Mouse (Mus musculus) heart, embryonic 12.5 days (tissue): ENCODE measurements around the gene Mgat5b. TPM values are rescaled to one million over a fixed set of nuclear protein-coding genes. Genes with fewer than 3 reads are reported as not detected.

Experiments used
- ATAC-seq: fragments of 200-750 bp; cut with Nextera tagmentation; 2 replicates; pipeline ENCODE4 v1.8.0; 2017; ENCODE audit warnings: moderate TSS enrichment, moderate library complexity; ENCODE audit not compliant: insufficient number of reproducible peaks, low FRiP score
- H3K27ac ChIP-seq: fragments of 300-500 bp; sonication (generic); 2 replicates; pipeline ENCODE4 v1.5.1; 2016; ENCODE audit warnings: mild to moderate bottlenecking, moderate library complexity; ENCODE audit not compliant: poor library complexity, severe bottlenecking
- H3K27me3 ChIP-seq: fragments of 300-500 bp; sonication (generic); replicated peaks from 2 replicates; pipeline ENCODE4 v1.6.1; 2016; ENCODE audit warnings: mild to moderate bottlenecking, moderate library complexity
- H3K36me3 ChIP-seq: fragments of 300-500 bp; sonication (generic); 2 replicates; pipeline ENCODE4 v1.6.1; 2016; ENCODE audit warnings: mild to moderate bottlenecking, moderate library complexity
- H3K4me1 ChIP-seq: fragments of 300-500 bp; sonication (generic); replicated peaks from 2 replicates; pipeline ENCODE4 v1.6.1; 2016; ENCODE audit warnings: mild to moderate bottlenecking
- H3K4me2 ChIP-seq: fragments of 300-500 bp; sonication (generic); 2 replicates; pipeline ENCODE4 v1.6.1; 2016; ENCODE audit warnings: mild to moderate bottlenecking, moderate library complexity
- H3K4me3 ChIP-seq: fragments of 300-500 bp; sonication (generic); 2 replicates; pipeline ENCODE4 v1.5.1; 2016; ENCODE audit warnings: mild to moderate bottlenecking
- H3K9ac ChIP-seq: fragments of 300-500 bp; sonication (generic); 2 replicates; pipeline ENCODE4 v1.6.1; 2016; ENCODE audit warnings: mild to moderate bottlenecking, moderate library complexity
- H3K9me3 ChIP-seq: fragments of 300-500 bp; sonication (generic); replicated peaks from 2 replicates; pipeline ENCODE4 v1.6.1; 2016; ENCODE audit warnings: mild to moderate bottlenecking, moderate library complexity
- WGBS: fragments of 180-500 bp; shearing (Covaris S2); methylation state at CpG from one replicate; pipeline ENCODE4 v1.1.7; 2016; 5-methylcytosine and 5-hydroxymethylcytosine counted together
- polyA plus RNA-seq: library from polyadenylated mRNA; unstranded; fragments of >200 nt; fragmentation: Nextera tagmentation; extraction: Ambion mirVana; gene quantifications from 2 replicates; pipeline ENCODE4 v1.2.1, GENCODE M21; 2016

Mgat5b gene
- polyA plus RNA-seq: 0.75 and 0.85 TPM in 2 replicates

GRCm38 (mm10) chr11:116918323-116919185, at the start of gene Mgat5b:
Gene Mgat5b, plus strand, starts transcription at chr11:116918863.
- no peak within 1 kb of the TSS for H3K27ac ChIP-seq
- H3K9me3 ChIP-seq: no peaks in the 10 kb centered on the region
- peak within 1 kb of the TSS; percentile 98 for H3K4me2 ChIP-seq
- H3K9ac ChIP-seq: peak within 1 kb of the TSS; percentile 68
- peak; percentile 78 for ATAC-seq
- peaks cover 17% of the 10 kb centered on the region for H3K4me1 ChIP-seq
- whole genome bisulfite sequencing: 1% methylated on average over 79 of the region's 90 CpGs
- H3K27me3 ChIP-seq: peaks cover 89% of the 10 kb centered on the region
- peak within 1 kb of the TSS; percentile 62 for H3K4me3 ChIP-seq
- H3K36me3 ChIP-seq: no peaks in the 10 kb centered on the region

DNA sequence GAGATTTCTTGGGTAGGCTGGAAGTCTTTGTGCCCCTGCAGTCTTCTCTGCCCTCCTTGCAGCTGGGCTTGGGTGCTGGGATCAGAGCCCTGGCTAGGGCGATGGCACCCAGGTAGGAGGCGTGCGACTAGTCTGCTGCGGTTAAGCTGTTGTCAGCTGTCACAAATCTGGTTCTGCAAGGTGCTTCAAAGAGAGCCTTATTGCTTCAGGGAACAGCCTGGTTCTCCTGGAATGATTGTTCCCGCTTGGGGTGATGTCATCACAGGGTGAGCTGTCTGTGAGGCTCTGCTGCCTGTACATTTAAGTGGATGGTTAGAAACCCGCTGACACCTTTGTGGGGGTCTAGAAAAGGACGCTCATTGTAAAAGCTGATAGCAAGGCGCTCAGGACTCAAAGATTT, 49.4 kb upstream of the Mgat5b start:
- Histone ChIP-seq H3K4me1 (peaks cover 20% of the 10 kb centered on the region), H3K9me3 (no peaks in the 10 kb centered on the region), H3K27me3 (no peaks in the 10 kb centered on the region), H3K9ac (no peak overlapping the region; the same call in 1 of the 2 replicates), H3K36me3 (peaks cover 64% of the 10 kb centered on the region), H3K27ac (0 out of 2 replicates have a peak overlapping the region, but pooled peaks have one; percentile 31), H3K4me3 (no peak overlapping the region), H3K4me2 (no peak overlapping the region)
- no peak for ATAC-seq
- WGBS: 60% methylated on average over 8 of the region's 8 CpGs

GRCm38 (mm10) chr11:116869641-116870040, 49.0 kb upstream of the Mgat5b start:
- H3K36me3 ChIP-seq: peaks cover 68% of the 10 kb centered on the region
- H3K4me3 ChIP-seq: no peak overlapping the region
- H3K4me2 ChIP-seq: no peak overlapping the region
- no peaks in the 10 kb centered on the region for H3K9me3 ChIP-seq
- H3K27ac ChIP-seq: no peak overlapping the region
- no peak for ATAC-seq
- no peaks in the 10 kb centered on the region for H3K27me3 ChIP-seq
- WGBS: 63% methylated on average over 4 of the region's 4 CpGs
- H3K9ac ChIP-seq: no peak overlapping the region; the same call in 1 of the 2 replicates
- H3K4me1 ChIP-seq: peaks cover 16% of the 10 kb centered on the region

GRCm38 (mm10) chr11:116871538-116871937, 47.1 kb upstream of the Mgat5b start:
- no peak overlapping the region for H3K4me2 ChIP-seq
- H3K4me1 ChIP-seq: peaks cover 12% of the 10 kb centered on the region
- ATAC-seq: no peak
- 90% methylated on average over 9 of the region's 9 CpGs for WGBS
- no peak overlapping the region for H3K4me3 ChIP-seq
- H3K9ac ChIP-seq: no peak overlapping the region
- peaks cover 68% of the 10 kb centered on the region for H3K36me3 ChIP-seq
- H3K27ac ChIP-seq: no peak overlapping the region
- no peaks in the 10 kb centered on the region for H3K9me3 ChIP-seq
- no peaks in the 10 kb centered on the region for H3K27me3 ChIP-seq

GRCm38 (mm10) chr11:116873987-116874386, 44.7 kb upstream of the Mgat5b start:
- WGBS: 93% methylated on average over 20 of the region's 20 CpGs
- H3K4me1 ChIP-seq: peaks cover 8% of the 10 kb centered on the region; the same call in 1 of the 2 replicates
- H3K36me3 ChIP-seq: peaks cover 57% of the 10 kb centered on the region
- H3K4me2 ChIP-seq: no peak overlapping the region
- H3K4me3 ChIP-seq: no peak overlapping the region
- H3K27me3 ChIP-seq: no peaks in the 10 kb centered on the region
- ATAC-seq: no peak
- H3K9ac ChIP-seq: no peak overlapping the region
- no peak overlapping the region for H3K27ac ChIP-seq
- no peaks in the 10 kb centered on the region for H3K9me3 ChIP-seq

GRCm38 (mm10) chr11:116878454-116878853, 40.2 kb upstream of the Mgat5b start:
- H3K4me1 ChIP-seq: no peaks in the 10 kb centered on the region
- ATAC-seq: no peak
- no peak overlapping the region for H3K4me3 ChIP-seq
- H3K9me3 ChIP-seq: no peaks in the 10 kb centered on the region
- 87% methylated on average over 8 of the region's 8 CpGs for WGBS
- H3K36me3 ChIP-seq: peaks cover 24% of the 10 kb centered on the region
- no peak overlapping the region for H3K9ac ChIP-seq
- H3K4me2 ChIP-seq: no peak overlapping the region
- no peak overlapping the region for H3K27ac ChIP-seq
- no peaks in the 10 kb centered on the region for H3K27me3 ChIP-seq

GRCm38 (mm10) chr11:116880839-116881238, 37.8 kb upstream of the Mgat5b start:
- H3K4me3 ChIP-seq: no peak overlapping the region
- H3K27ac ChIP-seq: no peak overlapping the region
- H3K9me3 ChIP-seq: no peaks in the 10 kb centered on the region
- H3K9ac ChIP-seq: no peak overlapping the region
- peaks cover 2% of the 10 kb centered on the region; the same call in 1 of the 2 replicates for H3K36me3 ChIP-seq
- WGBS: 71% methylated on average over 7 of the region's 7 CpGs
- ATAC-seq: no peak
- peaks cover 1% of the 10 kb centered on the region; the same call in 1 of the 2 replicates for H3K27me3 ChIP-seq
- no peak overlapping the region for H3K4me2 ChIP-seq
- H3K4me1 ChIP-seq: peaks cover 4% of the 10 kb centered on the region

DNA sequence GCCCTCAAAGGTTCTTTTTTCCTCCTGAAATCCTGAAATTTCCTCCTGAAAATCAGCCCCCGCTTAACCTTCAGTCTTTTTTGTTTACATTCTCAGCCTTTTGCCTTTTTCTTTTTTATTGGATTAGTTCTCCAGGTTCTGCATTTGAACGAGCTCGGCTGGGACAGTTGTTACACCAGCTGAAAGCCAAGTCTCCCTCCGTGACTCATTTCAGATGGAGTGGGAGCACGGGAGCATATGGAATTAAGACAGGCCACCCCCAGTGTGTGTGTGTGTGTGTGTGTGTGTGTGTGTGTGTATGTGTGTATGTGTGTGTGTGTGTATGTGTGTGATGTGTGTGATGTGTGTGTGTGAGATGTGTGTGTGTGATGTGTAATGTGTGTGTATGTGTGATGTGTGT, 37.2 kb upstream of the Mgat5b start:
- Histone ChIP-seq H3K4me2 (no peak overlapping the region), H3K9ac (no peak overlapping the region), H3K27me3 (peaks cover 7% of the 10 kb centered on the region), H3K4me3 (no peak overlapping the region), H3K36me3 (no peaks in the 10 kb centered on the region), H3K27ac (no peak overlapping the region), H3K9me3 (no peaks in the 10 kb centered on the region), H3K4me1 (peaks cover 6% of the 10 kb centered on the region)
- WGBS: 80% methylated on average over 5 of the region's 5 CpGs
- ATAC-seq: no peak

- 74% methylated on average over 10 of the region's 10 CpGs for WGBS
- H3K9me3 ChIP-seq: no peaks in the 10 kb centered on the region
- H3K36me3 ChIP-seq: no peaks in the 10 kb centered on the region
- peaks cover 6% of the 10 kb centered on the region for H3K4me1 ChIP-seq
- peaks cover 18% of the 10 kb centered on the region for H3K27me3 ChIP-seq
- H3K9ac ChIP-seq: no peak overlapping the region
- no peak overlapping the region for H3K4me3 ChIP-seq
- no peak overlapping the region for H3K4me2 ChIP-seq
- H3K27ac ChIP-seq: no peak overlapping the region
- ATAC-seq: no peak
These were observed 36.2 kb upstream of the Mgat5b start for GRCm38 (mm10) chr11:116882446-116882845.

DNA sequence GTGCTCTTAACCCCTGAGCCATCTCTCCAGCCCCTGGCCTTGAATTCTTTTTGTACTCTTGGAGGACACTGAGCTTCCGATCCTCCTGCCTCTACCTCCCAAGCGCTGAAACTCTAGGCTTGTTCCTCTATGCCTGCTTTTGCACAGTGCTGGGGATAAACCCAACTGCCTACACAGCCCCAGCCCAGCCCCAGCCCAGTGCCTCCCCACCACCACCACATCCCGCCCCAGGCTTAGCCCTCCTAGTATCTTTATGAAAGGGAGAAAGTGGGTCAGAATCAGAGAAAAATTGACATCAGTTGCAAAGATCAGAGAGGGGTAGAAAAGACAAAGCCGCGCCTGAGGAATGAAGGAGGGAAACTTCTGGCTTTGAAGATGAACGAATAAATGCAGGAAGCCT, 34.6 kb upstream of the Mgat5b start:
- Histone ChIP-seq H3K9me3 (no peaks in the 10 kb centered on the region), H3K27ac (no peak overlapping the region), H3K4me1 (peaks cover 6% of the 10 kb centered on the region), H3K36me3 (no peaks in the 10 kb centered on the region), H3K9ac (no peak overlapping the region), H3K4me3 (no peak overlapping the region), H3K27me3 (peaks cover 34% of the 10 kb centered on the region), H3K4me2 (no peak overlapping the region)
- WGBS: 81% methylated on average over 6 of the region's 6 CpGs
- no peak for ATAC-seq

DNA sequence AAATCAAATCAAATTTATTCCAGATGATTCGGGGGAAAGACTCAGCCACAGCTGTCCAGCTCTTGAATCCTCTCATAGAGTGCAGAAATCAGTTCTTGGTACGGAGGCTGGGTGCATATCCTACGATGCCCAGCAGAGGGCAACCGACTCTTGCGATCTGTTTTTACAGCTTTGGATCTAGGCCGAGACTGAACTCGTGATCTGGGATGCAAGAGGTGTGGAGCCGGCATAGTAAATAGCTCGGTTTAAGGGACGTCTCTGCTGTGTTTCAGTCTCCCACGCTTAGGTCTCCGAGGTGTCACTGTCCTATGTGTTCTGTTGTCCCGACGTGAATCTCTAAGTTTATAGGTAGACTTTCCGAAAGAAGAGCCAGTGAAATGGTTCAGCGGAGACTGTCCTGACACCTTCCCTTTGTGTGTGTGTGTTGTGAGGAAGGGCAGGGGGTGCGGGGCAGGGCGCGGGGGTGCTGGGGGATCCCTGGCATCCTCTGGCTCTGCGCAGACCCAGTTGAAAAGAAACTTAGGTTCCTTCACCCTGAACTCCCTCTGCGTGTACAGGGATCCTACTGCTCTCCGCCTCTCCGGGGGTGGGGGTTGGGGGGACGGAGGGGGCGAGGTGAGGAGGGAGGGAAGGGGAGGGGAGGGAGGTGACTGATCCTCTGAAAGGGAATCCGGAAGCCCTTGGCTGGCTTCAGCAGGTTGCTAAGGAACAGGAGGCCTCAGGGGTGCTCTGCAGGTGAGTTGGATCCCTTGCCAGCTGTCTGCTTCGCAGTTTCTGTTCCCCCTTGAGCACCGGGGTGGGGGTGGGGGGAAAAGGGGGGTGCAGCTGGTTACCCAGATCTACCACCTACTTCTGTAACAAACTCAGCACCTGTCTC, 33.1 kb upstream of the Mgat5b start:
- peak; percentile 51; the same call in 1 of the 2 replicates for ATAC-seq
- peak overlapping the region; percentile 42 for H3K9ac ChIP-seq
- no peaks in the 10 kb centered on the region for H3K36me3 ChIP-seq
- peaks cover 47% of the 10 kb centered on the region for H3K27me3 ChIP-seq
- H3K4me3 ChIP-seq: peak overlapping the region; percentile 40
- H3K9me3 ChIP-seq: no peaks in the 10 kb centered on the region
- no peak overlapping the region for H3K27ac ChIP-seq
- peaks cover 6% of the 10 kb centered on the region for H3K4me1 ChIP-seq
- WGBS: 3% methylated on average over 28 of the region's 28 CpGs
- peak overlapping the region; percentile 69 for H3K4me2 ChIP-seq
